Mouse (Mus musculus): ENCODE results near the gene Scn7a.

Scn7a gene

GRCm38 (mm10) chr2:66784765-66785164, at the start of gene Scn7a:
TSS of gene Scn7a (minus strand) at chr2:66784914.
- no peak for DNase-seq (ENCODE audit: low spot score)

- no peak for DNase-seq (ENCODE audit: low spot score)
Observed at GRCm38 (mm10) chr2:66827729-66828128, 43.0 kb upstream of the Scn7a start.

GRCm38 (mm10) chr2:66819862-66820559, 35.3 kb upstream of the Scn7a start:
- DNase-seq (ENCODE audit: low spot score), result no peak

GRCm38 (mm10) chr2:66799676-66800249, 15.0 kb upstream of the Scn7a start:
- no peak for DNase-seq (ENCODE audit: low spot score)

- DNase-seq (ENCODE audit: low spot score), result no peak
Observed at GRCm38 (mm10) chr2:66797493-66797892, 12.8 kb upstream of the Scn7a start.

GRCm38 (mm10) chr2:66791629-66792028, 6.9 kb upstream of the Scn7a start:
- no peak for DNase-seq (ENCODE audit: low spot score)

- DNase-seq (ENCODE audit: low spot score), result no peak
Observed at GRCm38 (mm10) chr2:66780884-66781283, 3.8 kb downstream of the Scn7a start.

- DNase-seq (ENCODE audit: low spot score), result no peak
Observed at GRCm38 (mm10) chr2:66767980-66768379, 16.7 kb downstream of the Scn7a start.

GRCm38 (mm10) chr2:66765170-66765569, 19.5 kb downstream of the Scn7a start:
- no peak for DNase-seq (ENCODE audit: low spot score)

GRCm38 (mm10) chr2:66762905-66763304, 21.8 kb downstream of the Scn7a start:
- no peak for DNase-seq (ENCODE audit: low spot score)

GRCm38 (mm10) chr2:66728002-66728401, 56.7 kb downstream of the Scn7a start:
- DNase-seq (ENCODE audit: low spot score), result no peak

GRCm38 (mm10) chr2:66727585-66727974, 57.1 kb downstream of the Scn7a start:
- no peak for DNase-seq (ENCODE audit: low spot score)

GRCm38 (mm10) chr2:66726878-66727584, 57.7 kb downstream of the Scn7a start:
- no peak for DNase-seq (ENCODE audit: low spot score)

GRCm38 (mm10) chr2:66712071-66712470, 72.6 kb downstream of the Scn7a start:
- DNase-seq (ENCODE audit: low spot score), result no peak

- DNase-seq (ENCODE audit: low spot score), result no peak
Observed at GRCm38 (mm10) chr2:66692300-66692699, 92.4 kb downstream of the Scn7a start.

GRCm38 (mm10) chr2:66661988-66662387, 122.7 kb downstream of the Scn7a start:
- DNase-seq (ENCODE audit: low spot score), result no peak

GRCm38 (mm10) chr2:66656430-66656829, 128.3 kb downstream of the Scn7a start:
- DNase-seq (ENCODE audit: low spot score), result no peak

GRCm38 (mm10) chr2:66655431-66655830, 129.3 kb downstream of the Scn7a start:
- no peak for DNase-seq (ENCODE audit: low spot score)

GRCm38 (mm10) chr2:66644384-66644783, 140.3 kb downstream of the Scn7a start:
- no peak for DNase-seq (ENCODE audit: low spot score)

GRCm38 (mm10) chr2:66634580-66635359, 149.9 kb downstream of the Scn7a start, which contains the start of gene Scn9a:
TSS of gene Scn9a (minus strand) at chr2:66634962.
- no peak for DNase-seq (ENCODE audit: low spot score)

GRCm38 (mm10) chr2:66632728-66633127, 152.0 kb downstream of the Scn7a start:
- no peak for DNase-seq (ENCODE audit: low spot score)

All from T-cell, adult 2 months (primary cell).